Mouse (Mus musculus) cortical plate, adult 2 months (tissue): ENCODE results near the gene Echs1. TPM values are rescaled to one million over a fixed set of nuclear protein-coding genes. Genes with fewer than 3 reads are reported as not detected.
"Not testable (repeated sequence)": the region's sequence is repeated elsewhere in the genome, so short reads cannot be mapped to it uniquely, and the experiment has no call there.

Experiments used
- H3K27ac ChIP-seq: fragments of 200-500 bp; 2 replicates; pipeline ENCODE4 v1.5.1; 2012; ENCODE audit warnings: low read length, control low read depth, inconsistent platforms; ENCODE audit not compliant: insufficient read depth
- H3K4me1 ChIP-seq: fragments of 200-500 bp; 2 replicates; pipeline ENCODE4 v1.6.1; 2011; ENCODE audit warnings: low read length; ENCODE audit not compliant: control insufficient read depth, insufficient read depth
- H3K4me3 ChIP-seq: fragments of 200-500 bp; 2 replicates; pipeline ENCODE4 v1.5.1; 2011; ENCODE audit warnings: mild to moderate bottlenecking, low read length, control low read depth; ENCODE audit not compliant: insufficient read depth
- CTCF ChIP-seq: fragments of 200-500 bp; IDR thresholded peaks from 2 replicates; pipeline ENCODE4 v1.5.1; 2011; ENCODE audit warnings: mild to moderate bottlenecking, control low read depth, low read length; ENCODE audit not compliant: insufficient read depth; ENCODE audit errors: extremely low read depth
- POLR2A ChIP-seq: fragments of 200-500 bp; IDR thresholded peaks from 2 replicates; pipeline ENCODE4 v1.6.1; 2011; ENCODE audit warnings: mild to moderate bottlenecking, low read length, control low read depth; ENCODE audit not compliant: insufficient read depth; ENCODE audit errors: extremely low read depth
- polyA plus RNA-seq: library from polyadenylated mRNA; depleted of rRNA; stranded (reverse); fragments of >200 nt; gene quantifications from 2 replicates; pipeline ENCODE4 v1.2.3, GENCODE M21; 2012

The Echs1 gene
- polyA plus RNA-seq, 1 experiment: 67.2 TPM

DNA sequence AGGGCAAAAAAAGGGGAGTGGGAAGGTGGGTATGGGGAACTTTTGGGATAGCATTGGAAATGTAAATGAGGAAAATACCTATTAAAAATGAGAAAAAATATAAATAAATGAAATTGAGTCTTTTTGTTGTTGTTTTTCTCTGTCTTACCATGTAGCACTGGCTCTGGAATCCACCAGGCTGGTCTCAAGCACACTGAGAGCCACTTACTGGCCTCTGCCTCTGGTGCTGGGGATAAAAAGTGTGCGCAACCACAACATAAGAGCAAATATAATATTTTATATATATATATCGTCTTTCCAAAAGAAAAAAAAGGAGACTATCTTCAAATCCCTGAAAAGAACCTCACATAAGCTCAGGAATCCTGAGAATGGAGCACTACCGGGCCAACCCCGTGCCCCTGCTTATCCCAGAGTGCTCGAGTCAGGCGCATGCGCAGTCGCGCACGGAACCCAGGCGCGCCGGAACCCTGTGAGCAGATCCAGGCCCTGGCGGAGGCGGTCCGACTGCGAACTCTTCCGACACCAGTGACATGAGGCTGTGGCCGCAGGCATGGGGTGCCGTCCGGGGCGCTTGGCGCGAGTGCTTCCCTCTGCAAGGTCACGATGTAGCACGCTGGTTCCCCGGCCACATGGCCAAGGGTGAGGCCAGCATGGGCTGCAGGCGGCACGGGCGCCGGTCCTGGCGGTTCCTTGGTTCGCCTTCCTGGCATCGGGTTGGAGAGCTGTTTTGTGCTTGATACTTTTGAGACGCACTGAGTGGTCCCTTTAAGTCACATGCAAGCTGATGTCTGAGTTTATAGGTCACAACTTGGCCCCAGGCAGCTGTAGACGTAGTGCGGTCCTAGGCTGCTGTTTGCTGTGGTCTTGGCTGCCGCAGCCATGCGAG, 21.1 kb upstream of the Echs1 start, which contains the start of gene Mtg1:
Mtg1 (plus strand) TSS at position 430 of the 886 bp plus-strand sequence.
- no peak for TF ChIP-seq CTCF
- peak; percentile 64 for TF ChIP-seq POLR2A
- Histone ChIP-seq H3K27ac (no peak within 1 kb of the TSS; the same call in 1 of the 2 replicates), H3K4me3 (peak within 1 kb of the TSS; percentile 60), H3K4me1 (peaks cover 2% of the 10 kb centered on the region; the same call in 1 of the 2 replicates)

DNA sequence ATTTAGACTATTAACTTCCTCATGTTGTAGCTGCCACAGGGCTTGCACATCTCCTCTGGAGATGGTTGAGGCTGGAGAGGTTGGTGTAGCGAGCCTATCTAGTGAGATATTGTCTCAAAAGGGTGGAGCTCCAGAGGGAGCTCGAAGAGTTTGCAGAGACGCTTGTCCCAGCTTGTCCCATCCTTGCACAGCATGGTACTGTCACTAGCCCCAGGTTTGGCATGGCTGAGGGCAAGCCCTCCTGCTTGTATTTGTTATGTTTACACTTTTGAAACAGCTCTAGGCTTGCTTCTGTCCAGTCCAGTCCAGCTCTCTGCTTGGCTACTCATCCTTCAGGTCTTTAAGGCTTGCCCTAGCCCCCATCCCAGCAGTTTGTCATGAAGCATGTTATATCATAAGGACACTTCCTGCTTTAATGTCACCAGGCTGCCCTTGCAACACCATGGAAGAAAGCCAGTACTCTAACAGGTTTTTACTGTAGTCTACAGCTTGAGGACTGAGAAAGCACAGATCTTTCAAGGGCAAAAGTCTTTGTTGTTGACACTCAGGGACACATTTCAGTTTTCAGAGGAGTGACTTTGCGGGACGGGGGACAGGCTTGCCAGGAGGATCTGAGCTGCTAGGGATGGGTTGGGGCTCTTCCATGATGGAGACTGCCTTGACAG, 19.0 kb upstream of the Echs1 start:
- TF ChIP-seq CTCF: no peak
- no peak for TF ChIP-seq POLR2A

DNA sequence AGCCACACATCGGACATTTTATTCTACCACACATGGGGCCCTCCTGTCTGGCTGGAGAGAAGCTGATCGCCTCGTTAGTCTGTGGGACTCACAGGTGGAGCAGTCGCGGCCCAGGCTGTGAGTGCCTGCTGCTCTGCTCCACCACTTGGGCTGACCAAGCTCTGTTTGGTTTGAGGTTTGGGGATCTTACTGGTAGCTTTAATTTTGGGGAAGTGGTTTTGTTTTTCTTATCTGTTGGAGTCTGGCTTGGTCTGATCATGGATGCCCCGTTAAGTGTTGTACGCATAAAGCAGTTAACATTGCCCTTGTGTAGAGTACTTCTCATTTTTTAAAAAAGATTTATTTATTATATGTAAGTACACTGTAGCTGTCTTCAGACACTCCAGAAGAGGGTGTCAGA, 17.8 kb upstream of the Echs1 start:
- H3K4me1 ChIP-seq, H3K27ac ChIP-seq, H3K4me3 ChIP-seq: not testable (repeated sequence)

More for the DNA sequence above, 19.0 kb upstream of the Echs1 start:
- H3K4me3 ChIP-seq: no peak overlapping the region
- H3K27ac ChIP-seq: no peak overlapping the region
- H3K4me1 ChIP-seq: peaks cover 2% of the 10 kb centered on the region; the same call in 1 of the 2 replicates

DNA sequence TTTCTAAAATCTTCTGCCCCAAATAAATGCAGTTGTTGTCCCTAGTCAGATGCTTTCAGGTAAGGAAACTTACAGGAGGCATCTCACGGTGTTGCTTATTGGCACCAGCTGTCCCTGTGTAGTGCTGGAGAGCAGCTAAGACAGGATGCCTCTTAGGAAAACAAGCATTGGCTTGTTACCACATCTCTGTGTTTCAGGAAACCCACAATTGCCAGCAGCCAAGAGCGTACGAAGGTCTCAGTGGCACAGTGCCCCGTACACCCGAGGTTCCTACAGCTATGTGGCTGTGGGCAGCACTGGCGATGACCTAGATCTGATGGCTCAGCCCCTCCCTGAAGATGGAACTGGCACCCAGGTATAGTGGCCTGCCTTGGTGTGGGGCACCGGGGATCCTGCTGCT, 15.9 kb upstream of the Echs1 start:
- H3K27ac ChIP-seq, H3K4me3 ChIP-seq, H3K4me1 ChIP-seq: not testable (repeated sequence)

DNA sequence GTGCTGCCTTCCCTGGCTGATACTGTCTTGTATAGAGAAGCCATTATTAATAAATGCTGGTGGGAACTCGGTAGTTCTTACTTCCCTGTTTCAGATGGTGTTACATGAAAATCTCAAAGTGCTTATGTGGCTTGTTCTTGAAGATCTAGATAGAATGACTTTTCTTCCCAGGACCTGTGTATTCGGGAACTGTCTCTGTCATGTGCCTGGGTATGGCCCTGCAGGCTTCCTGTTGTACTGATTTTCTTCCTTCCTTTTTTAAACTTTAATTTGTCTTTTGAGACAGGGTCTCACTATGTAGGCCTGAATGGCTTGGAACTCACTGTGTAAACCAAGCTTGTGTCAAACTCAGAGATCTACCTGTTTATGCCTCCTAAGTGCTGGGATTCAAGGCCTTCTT, 11.6 kb upstream of the Echs1 start:
- peaks cover 1% of the 10 kb centered on the region; the same call in 1 of the 2 replicates for H3K4me1 ChIP-seq
- no peak overlapping the region for H3K4me3 ChIP-seq
- no peak for TF ChIP-seq CTCF
- no peak for TF ChIP-seq POLR2A
- no peak overlapping the region for H3K27ac ChIP-seq

DNA sequence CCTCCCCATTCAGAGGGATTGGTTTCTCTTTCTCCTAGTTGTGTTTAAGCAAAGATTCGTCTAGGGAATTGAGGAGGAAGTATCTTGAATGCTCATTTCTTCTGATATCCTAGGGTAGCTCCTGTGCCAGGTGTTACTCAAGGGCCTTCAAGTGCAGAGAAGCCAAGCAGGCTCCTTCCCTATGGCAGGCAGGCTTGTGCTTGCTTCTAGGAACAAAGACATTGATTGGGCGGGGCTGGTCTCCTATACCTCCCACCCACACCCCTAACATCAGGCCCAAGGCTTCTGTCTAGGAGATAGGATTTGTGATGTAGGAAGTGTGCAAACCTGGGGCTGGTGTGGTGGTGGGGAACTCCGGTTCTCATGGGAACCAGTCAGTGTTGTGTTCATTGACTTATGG, 10.7 kb upstream of the Echs1 start:
- H3K4me3 ChIP-seq: no peak overlapping the region
- no peak for TF ChIP-seq POLR2A
- TF ChIP-seq CTCF: no peak
- no peak overlapping the region for H3K27ac ChIP-seq

DNA sequence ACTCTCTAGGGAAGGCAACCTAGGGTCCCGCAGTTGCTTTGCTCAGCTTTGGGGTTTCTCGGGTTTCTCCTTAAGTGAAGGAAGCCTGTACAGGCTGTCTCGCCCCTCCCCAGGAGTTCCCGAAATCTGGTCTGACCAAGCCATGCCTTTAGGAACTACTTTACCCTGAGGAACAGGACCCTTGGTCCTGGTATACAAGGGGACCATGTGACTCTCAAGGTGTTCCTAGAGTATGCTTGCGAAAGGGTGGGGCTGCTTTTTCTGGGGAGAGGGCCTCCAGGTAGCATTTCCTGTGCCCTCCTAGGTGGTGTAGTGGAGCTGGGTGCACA, 9.7 kb upstream of the Echs1 start:
- TF ChIP-seq POLR2A: no peak
- no peak for TF ChIP-seq CTCF
- H3K27ac ChIP-seq: no peak overlapping the region
- peak overlapping the region; percentile 65 for H3K4me3 ChIP-seq
- H3K4me1 ChIP-seq: peaks cover 1% of the 10 kb centered on the region; the same call in 1 of the 2 replicates

More for the DNA sequence above, 10.7 kb upstream of the Echs1 start:
- peaks cover 1% of the 10 kb centered on the region; the same call in 1 of the 2 replicates for H3K4me1 ChIP-seq

DNA sequence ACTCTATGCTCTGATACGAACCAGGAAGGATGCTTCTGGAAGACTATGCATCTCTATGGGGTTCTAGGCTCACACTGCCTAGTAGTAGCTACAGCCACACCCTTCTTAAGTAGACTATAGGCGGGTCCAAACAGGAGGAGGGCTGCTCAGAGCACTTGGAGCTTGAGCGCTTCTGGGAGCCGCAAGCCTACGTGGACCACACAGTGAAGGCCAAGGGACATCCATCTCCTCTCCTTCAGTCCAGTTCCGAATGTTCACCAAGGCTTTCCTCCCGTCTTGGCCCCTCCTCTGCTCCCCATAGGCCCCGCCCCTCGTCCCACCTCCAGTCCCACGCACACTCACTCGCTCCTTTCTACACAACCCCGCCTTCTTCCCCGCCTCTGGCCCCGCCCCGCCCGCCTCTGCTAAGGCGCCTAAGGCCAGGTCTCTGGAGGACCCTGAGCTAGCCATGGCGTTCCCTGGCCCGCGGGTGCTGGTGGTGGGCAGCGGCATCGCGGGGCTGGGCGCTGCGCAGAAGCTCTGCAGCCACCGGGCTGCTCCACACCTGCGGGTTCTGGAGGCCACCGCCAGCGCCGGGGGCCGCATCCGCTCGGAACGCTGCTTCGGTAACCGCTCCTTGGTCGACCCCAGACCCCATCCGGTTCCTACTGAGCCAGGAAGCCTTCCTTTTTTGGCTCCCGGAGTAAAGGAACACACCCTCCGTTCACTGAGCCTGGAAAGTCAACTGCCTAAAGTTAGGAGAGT, 9.2 kb upstream of the Echs1 start:
- Histone ChIP-seq H3K27ac (no peak overlapping the region), H3K4me3 (peak overlapping the region; percentile 65), H3K4me1 (peaks cover 1% of the 10 kb centered on the region; the same call in 1 of the 2 replicates)
- TF ChIP-seq CTCF: no peak
- peak; percentile 93 for TF ChIP-seq POLR2A

DNA sequence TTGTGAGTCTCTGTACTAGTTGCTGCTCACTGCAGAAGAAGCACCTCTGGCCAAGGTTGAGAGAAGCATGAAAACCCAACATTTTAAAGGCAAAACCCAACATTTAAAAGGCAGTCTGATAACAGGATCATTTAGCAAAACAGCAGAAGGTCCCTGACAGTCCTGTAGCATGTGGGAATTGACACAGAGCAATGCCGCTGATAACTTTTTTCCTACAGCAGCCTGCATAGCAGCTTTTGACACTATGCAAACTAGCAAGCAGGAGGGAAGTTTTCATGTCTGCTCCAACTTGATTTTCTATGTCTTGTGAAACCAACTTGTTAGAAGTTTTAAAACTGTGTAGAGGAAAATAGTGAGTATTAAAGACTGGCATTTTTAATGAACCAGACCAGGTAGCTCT, 8.1 kb upstream of the Echs1 start:
- Histone ChIP-seq H3K27ac (no peak overlapping the region), H3K4me1 (peaks cover 1% of the 10 kb centered on the region; the same call in 1 of the 2 replicates), H3K4me3 (no peak overlapping the region)
- no peak for TF ChIP-seq CTCF
- TF ChIP-seq POLR2A: no peak

DNA sequence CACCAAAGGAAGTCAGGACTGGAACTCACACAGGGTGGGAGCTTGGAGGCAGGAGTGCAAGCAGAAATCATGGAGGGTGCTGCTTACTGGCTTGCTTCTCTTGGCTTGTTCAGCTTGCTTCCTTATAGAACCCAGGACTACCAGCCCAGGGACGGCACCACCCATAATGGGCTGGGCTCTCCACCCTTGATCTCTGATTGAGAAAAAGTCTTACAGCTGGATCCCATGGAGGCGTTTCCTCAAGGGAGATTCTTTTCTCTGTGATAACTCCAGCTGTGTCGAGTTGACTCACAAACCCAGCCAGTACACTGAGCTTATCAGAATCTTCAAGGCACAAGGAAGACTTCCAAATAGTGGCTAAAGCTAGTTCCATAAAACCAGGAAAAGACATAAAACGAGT, 6.5 kb upstream of the Echs1 start:
- no peak overlapping the region for H3K4me3 ChIP-seq
- H3K4me1 ChIP-seq: peaks cover 1% of the 10 kb centered on the region; the same call in 1 of the 2 replicates
- no peak overlapping the region for H3K27ac ChIP-seq
- TF ChIP-seq POLR2A (no peak), CTCF (no peak)
